Mouse (Mus musculus) large intestine, adult 2 months (tissue): ENCODE data around the gene Tspyl1. TPM values are rescaled to one million over a fixed set of nuclear protein-coding genes. Genes with fewer than 3 reads are reported as not detected.

ENCODE experiments used
- DNase-seq: peaks from one replicate; pipeline ENCODE4 v3.0.0-alpha.2; 2012; ENCODE audit warnings: low read depth, low spot score
- WGBS: fragments of 180-500 bp; shearing (Covaris S2); methylation state at CpG from one replicate; pipeline ENCODE4 v1.1.7; 2018; 5-methylcytosine and 5-hydroxymethylcytosine counted together
- polyA plus RNA-seq: library from polyadenylated mRNA; depleted of rRNA; stranded (reverse); fragments of >200 nt; gene quantifications from 2 replicates; pipeline ENCODE4 v1.2.3, GENCODE M21; 2012; rRNA removed

The Tspyl1 gene
- polyA plus RNA-seq, 1 experiment = 15.6 TPM

GRCm38 (mm10) chr10:34297299-34297979 lies 15.4 kb downstream of the Tspyl1 start, which contains the start of gene Tspyl4:
Tspyl4 (plus strand) TSS chr10:34297442.
- peak; percentile 70 for DNase-seq
- WGBS = 1% methylated on average over 38 of the region's 38 CpGs

GRCm38 (mm10) chr10:34297980-34298753 lies 16.2 kb downstream of the Tspyl1 start:
- WGBS = 54% methylated on average over 25 of the region's 25 CpGs
- DNase-seq = no peak

- WGBS = 59% methylated on average over 5 of the region's 5 CpGs
- DNase-seq = no peak
Observed at GRCm38 (mm10) chr10:34300368-34300767, 18.4 kb downstream of the Tspyl1 start.

GRCm38 (mm10) chr10:34307070-34307469 lies 25.1 kb downstream of the Tspyl1 start:
- no peak for DNase-seq

GRCm38 (mm10) chr10:34309915-34310685 lies 28.1 kb downstream of the Tspyl1 start:
- no peak for DNase-seq
- WGBS = 84% methylated on average over 9 of the region's 9 CpGs

GRCm38 (mm10) chr10:34312536-34312935 lies 30.5 kb downstream of the Tspyl1 start:
- WGBS = 72% methylated on average over 3 of the region's 3 CpGs
- no peak for DNase-seq

- no peak for DNase-seq
- 18% methylated on average over 3 of the region's 3 CpGs for WGBS
Observed at GRCm38 (mm10) chr10:34316571-34317216, 34.7 kb downstream of the Tspyl1 start.

- no peak for DNase-seq
- WGBS = 76% methylated on average over 2 of the region's 2 CpGs
Observed at GRCm38 (mm10) chr10:34317217-34317606, 35.2 kb downstream of the Tspyl1 start.

- 57% methylated on average over 2 of the region's 2 CpGs for WGBS
- DNase-seq = no peak
Observed at GRCm38 (mm10) chr10:34320809-34321208, 38.8 kb downstream of the Tspyl1 start.

GRCm38 (mm10) chr10:34326701-34327100 lies 44.7 kb downstream of the Tspyl1 start:
- WGBS = 24% methylated on average over 4 of the region's 4 CpGs
- no peak for DNase-seq

GRCm38 (mm10) chr10:34327144-34327543 lies 45.2 kb downstream of the Tspyl1 start:
- WGBS = 67% methylated on average over 5 of the region's 5 CpGs

GRCm38 (mm10) chr10:34328310-34328709 lies 46.3 kb downstream of the Tspyl1 start:
- no peak for DNase-seq
- WGBS = 7% methylated on average over 2 of the region's 2 CpGs

More at GRCm38 (mm10) chr10:34327144-34327543, 45.2 kb downstream of the Tspyl1 start:
- no peak for DNase-seq

Other genes starting within 250 kb of the Tspyl1 start
- gene Trappc3l, start 244.6 kb upstream of the Tspyl1 start, polyA plus RNA-seq = not detected in 2 replicates
- not detected in 2 replicates for gene Calhm4, start 237.9 kb upstream of the Tspyl1 start, polyA plus RNA-seq
- gene Calhm5, start 185.7 kb upstream of the Tspyl1 start, polyA plus RNA-seq = 0.56 and 0.73 TPM in 2 replicates
- 3.7 TPM in 2 replicates for gene Calhm6, start 154.2 kb upstream of the Tspyl1 start, polyA plus RNA-seq
- 2.5 and 6.7 TPM in 2 replicates for gene Dse, start 74.5 kb upstream of the Tspyl1 start, polyA plus RNA-seq
- gene Tspyl4, start 15.3 kb downstream of the Tspyl1 start, polyA plus RNA-seq = 3.5 and 3.8 TPM in 2 replicates
- not detected in 2 replicates for gene Col10a1, start 107.8 kb downstream of the Tspyl1 start, polyA plus RNA-seq
- gene Nt5dc1, start 136.4 kb downstream of the Tspyl1 start, polyA plus RNA-seq = 3.4 and 6.8 TPM in 2 replicates
- gene Frk, start 201.2 kb downstream of the Tspyl1 start, polyA plus RNA-seq = 8.5 and 21.8 TPM in 2 replicates